Mouse (Mus musculus): Measurements from ENCODE around the gene Cd300a. TPM values are rescaled to one million over a fixed set of nuclear protein-coding genes. Genes with fewer than 3 reads are reported as not detected.

Cd300a gene
- polyA plus RNA-seq, 1 experiment from 2014 or later: 0.49 TPM

GRCm38 (mm10) chr11:114923961-114924360 is 34.1 kb downstream of the Cd300a start:
- H3K4me1 ChIP-seq: no peaks in the 10 kb centered on the region
- no peaks in the 10 kb centered on the region for H3K36me3 ChIP-seq (ENCODE audit: poor library complexity, severe bottlenecking)
- no peak overlapping the region for H3K4me3 ChIP-seq
- H3K9ac ChIP-seq: no peak overlapping the region
- no peaks in the 10 kb centered on the region for H3K27me3 ChIP-seq
- ATAC-seq: no peak
- H3K27ac ChIP-seq: no peak overlapping the region
- WGBS: 73% methylated on average over 4 of the region's 4 CpGs
- H3K4me2 ChIP-seq: no peak overlapping the region
- H3K9me3 ChIP-seq (replicated peaks): peaks cover 7% of the 10 kb centered on the region; the same call in 1 of the 2 replicates

- Histone ChIP-seq H3K4me3 (no peak overlapping the region), H3K4me2 (no peak overlapping the region), H3K27ac (no peak overlapping the region), H3K9me3 (replicated peaks) (no peaks in the 10 kb centered on the region), H3K27me3 (no peaks in the 10 kb centered on the region), H3K4me1 (no peaks in the 10 kb centered on the region), H3K36me3 (ENCODE audit: poor library complexity, severe bottlenecking) (no peaks in the 10 kb centered on the region), H3K9ac (no peak overlapping the region)
- 91% methylated on average over 2 of the region's 2 CpGs for WGBS
- no peak for ATAC-seq
Observed at GRCm38 (mm10) chr11:114929581-114929980, 39.7 kb downstream of the Cd300a start.

- WGBS: 82% methylated on average over 5 of the region's 5 CpGs
- no peaks in the 10 kb centered on the region for H3K4me1 ChIP-seq
- H3K9ac ChIP-seq: no peak overlapping the region
- no peak for ATAC-seq
- no peak overlapping the region for H3K4me3 ChIP-seq
- no peak overlapping the region for H3K4me2 ChIP-seq
- no peaks in the 10 kb centered on the region for H3K9me3 ChIP-seq (replicated peaks)
- no peaks in the 10 kb centered on the region for H3K27me3 ChIP-seq
- H3K27ac ChIP-seq: no peak overlapping the region
- no peaks in the 10 kb centered on the region for H3K36me3 ChIP-seq (ENCODE audit: poor library complexity, severe bottlenecking)
Observed at GRCm38 (mm10) chr11:114931041-114931440, 41.2 kb downstream of the Cd300a start.

GRCm38 (mm10) chr11:114933591-114933990 is 43.8 kb downstream of the Cd300a start:
- Histone ChIP-seq H3K4me3 (no peak overlapping the region), H3K27me3 (no peaks in the 10 kb centered on the region), H3K27ac (no peak overlapping the region), H3K36me3 (ENCODE audit: poor library complexity, severe bottlenecking) (no peaks in the 10 kb centered on the region), H3K4me1 (no peaks in the 10 kb centered on the region), H3K9ac (no peak overlapping the region), H3K9me3 (replicated peaks) (no peaks in the 10 kb centered on the region), H3K4me2 (no peak overlapping the region)
- 78% methylated on average over 4 of the region's 4 CpGs for WGBS
- ATAC-seq: no peak

- Histone ChIP-seq H3K36me3 (ENCODE audit: poor library complexity, severe bottlenecking) (no peaks in the 10 kb centered on the region), H3K4me2 (no peak within 1 kb of the TSS), H3K27me3 (no peaks in the 10 kb centered on the region), H3K9me3 (replicated peaks) (no peaks in the 10 kb centered on the region), H3K9ac (no peak within 1 kb of the TSS), H3K4me1 (no peaks in the 10 kb centered on the region), H3K27ac (no peak within 1 kb of the TSS), H3K4me3 (no peak within 1 kb of the TSS)
- 70% methylated on average over 6 of the region's 6 CpGs for WGBS
- ATAC-seq: no peak
Observed at GRCm38 (mm10) chr11:114934144-114934543, 44.3 kb downstream of the Cd300a start, which contains the start of gene Cd300lb. Cd300lb (minus strand) TSS chr11:114934386.

Other genes starting within 250 kb of the Cd300a start
- 911 and 1,077 TPM in 2 replicates for gene Rpl38, start 221.5 kb upstream of the Cd300a start, polyA plus RNA-seq (2015; fragmentation: Nextera tagmentation; extraction: Ambion mirVana)
- 21.6 and 22.3 TPM in 2 replicates for gene Ttyh2, start 214.6 kb upstream of the Cd300a start, polyA plus RNA-seq (2015; fragmentation: Nextera tagmentation; extraction: Ambion mirVana)
- 1.8 and 3.7 TPM in 2 replicates for gene Dnaic2, start 162.6 kb upstream of the Cd300a start, polyA plus RNA-seq (2015; fragmentation: Nextera tagmentation; extraction: Ambion mirVana)
- gene Kif19a, start 124.7 kb upstream of the Cd300a start, polyA plus RNA-seq (2015; fragmentation: Nextera tagmentation; extraction: Ambion mirVana): 0.36 and 1.3 TPM in 2 replicates
- gene Btbd17, start 94.1 kb upstream of the Cd300a start, polyA plus RNA-seq (2015; fragmentation: Nextera tagmentation; extraction: Ambion mirVana): 25.8 and 27.1 TPM in 2 replicates
- not detected in 2 replicates for gene Gpr142, start 91.1 kb upstream of the Cd300a start, polyA plus RNA-seq (2015; fragmentation: Nextera tagmentation; extraction: Ambion mirVana)
- gene Gprc5c, start 38.9 kb upstream of the Cd300a start, polyA plus RNA-seq (2015; fragmentation: Nextera tagmentation; extraction: Ambion mirVana): 4.6 and 5.0 TPM in 2 replicates
- gene Cd300lb, start 44.3 kb downstream of the Cd300a start, polyA plus RNA-seq (2015; fragmentation: Nextera tagmentation; extraction: Ambion mirVana): 0.08 TPM in 1 of 2 replicates, not detected in the other
- gene Cd300c, start 79.1 kb downstream of the Cd300a start, polyA plus RNA-seq (2015; fragmentation: Nextera tagmentation; extraction: Ambion mirVana): not detected in 2 replicates
- gene Cd300ld, start 99.9 kb downstream of the Cd300a start, polyA plus RNA-seq (2015; fragmentation: Nextera tagmentation; extraction: Ambion mirVana): not detected in 2 replicates
- 0.49 and 0.73 TPM in 2 replicates for gene Cd300c2, start 111.8 kb downstream of the Cd300a start, polyA plus RNA-seq (2015; fragmentation: Nextera tagmentation; extraction: Ambion mirVana)
- not detected in 2 replicates for gene Cd300ld2, start 126.2 kb downstream of the Cd300a start, polyA plus RNA-seq (2015; fragmentation: Nextera tagmentation; extraction: Ambion mirVana)
- gene Cd300ld4, start 137.0 kb downstream of the Cd300a start, polyA plus RNA-seq (2015; fragmentation: Nextera tagmentation; extraction: Ambion mirVana): not detected in 2 replicates
- gene Cd300ld5, start 147.7 kb downstream of the Cd300a start, polyA plus RNA-seq (2015; fragmentation: Nextera tagmentation; extraction: Ambion mirVana): not detected in 2 replicates
- not detected in 2 replicates for gene Cd300ld3, start 158.4 kb downstream of the Cd300a start, polyA plus RNA-seq (2015; fragmentation: Nextera tagmentation; extraction: Ambion mirVana)
- not detected in 2 replicates for gene Cd300e, start 172.1 kb downstream of the Cd300a start, polyA plus RNA-seq (2015; fragmentation: Nextera tagmentation; extraction: Ambion mirVana)
- 0.60 and 0.76 TPM in 2 replicates for gene Rab37, start 201.4 kb downstream of the Cd300a start, polyA plus RNA-seq (2015; fragmentation: Nextera tagmentation; extraction: Ambion mirVana)
- 0.11 TPM in 1 of 2 replicates, not detected in the other for gene Cd300lf, start 244.0 kb downstream of the Cd300a start, polyA plus RNA-seq (2015; fragmentation: Nextera tagmentation; extraction: Ambion mirVana)